8 mouse cellular contexts compared by ENCODE assay signal in the genomic region with DNA sequence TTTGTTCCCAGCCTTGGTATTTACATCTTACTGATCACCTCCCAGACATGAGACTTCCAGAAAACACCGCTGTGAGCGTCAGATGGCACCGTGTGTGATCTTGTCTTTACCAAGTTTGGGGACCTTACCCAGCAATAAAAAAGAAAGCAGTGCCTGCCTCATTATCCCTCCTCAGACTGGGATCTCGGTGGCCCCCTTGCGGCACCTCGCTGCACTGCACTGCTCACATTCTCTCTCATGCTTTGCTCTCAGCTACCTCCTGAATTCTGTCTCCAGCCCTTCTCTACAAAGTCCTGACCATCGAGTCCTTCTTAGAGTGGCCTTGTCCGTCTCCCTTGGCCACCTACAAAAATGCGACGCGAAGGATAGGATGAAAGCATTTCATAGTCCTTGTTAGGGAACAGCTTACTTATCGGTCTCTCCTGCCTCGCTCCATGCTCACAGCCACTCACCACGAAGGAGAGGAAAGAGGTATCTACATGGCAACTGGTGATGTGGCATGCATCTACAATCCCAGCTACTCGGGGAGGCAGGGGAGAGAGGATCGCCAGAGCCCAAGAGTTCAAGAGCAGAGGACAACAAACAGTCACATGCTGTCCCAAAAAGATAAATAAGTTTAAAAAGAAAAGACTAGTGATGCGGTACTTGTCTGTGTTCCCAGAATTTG. TPM values are rescaled to one million over a fixed set of nuclear protein-coding genes. Genes with fewer than 3 reads are reported as not detected.
A peak's percentile ranks its signal among the peaks of the same experiment; 100 is the strongest.
DNase-seq lines count a peak whose midpoint lies in the region; ATAC-seq and TF ChIP-seq lines count a peak whose summit lies in the region.

No protein-coding gene starts in this region.

- no peak overlapping the region for H3K4me3 ChIP-seq in ES-Bruce4 (ENCODE audit: low read depth, low read length)
- no peak overlapping the region for H3K4me3 ChIP-seq in embryonic facial prominence, embryonic 13.5 days
- peak overlapping the region; percentile 9; the same call in 1 of the 2 replicates for H3K4me3 ChIP-seq in heart, embryonic 16.5 days (ENCODE audit: low read length)
- peak overlapping the region; percentile 23 for H3K4me3 ChIP-seq in lung, embryonic 16.5 days (ENCODE audit: low read length)

- H3K9me3 ChIP-seq in ES-Bruce4 (replicated peaks; ENCODE audit: control insufficient read depth, insufficient read depth, low read length, poor library complexity, severe bottlenecking): no peaks in the 10 kb centered on the region
- H3K9me3 ChIP-seq in embryonic facial prominence, embryonic 13.5 days: no peaks in the 10 kb centered on the region
- no peaks in the 10 kb centered on the region for H3K9me3 ChIP-seq in heart, embryonic 16.5 days (replicated peaks; ENCODE audit: control insufficient read depth, low read length)
- H3K9me3 ChIP-seq in lung, embryonic 16.5 days (ENCODE audit: control insufficient read depth, low read length): no peaks in the 10 kb centered on the region

- no peaks in the 10 kb centered on the region for H3K36me3 ChIP-seq in ES-Bruce4 (ENCODE audit: control insufficient read depth, insufficient read depth, low read length, poor library complexity, severe bottlenecking)
- no peaks in the 10 kb centered on the region for H3K36me3 ChIP-seq in embryonic facial prominence, embryonic 13.5 days
- no peaks in the 10 kb centered on the region for H3K36me3 ChIP-seq in heart, embryonic 16.5 days (ENCODE audit: control insufficient read depth, insufficient read depth)
- no peaks in the 10 kb centered on the region for H3K36me3 ChIP-seq in lung, embryonic 16.5 days (ENCODE audit: control insufficient read depth, insufficient read depth, low read length)

- H3K9ac ChIP-seq in ES-Bruce4 (ENCODE audit: low read depth, poor library complexity, severe bottlenecking): no peak overlapping the region
- H3K9ac ChIP-seq in embryonic facial prominence, embryonic 13.5 days: no peak overlapping the region
- no peak overlapping the region for H3K9ac ChIP-seq in heart, embryonic 16.5 days (ENCODE audit: low read length)
- H3K9ac ChIP-seq in lung, embryonic 16.5 days (ENCODE audit: low read length): no peak overlapping the region

- TF ChIP-seq POLR2A in ES-Bruce4 (IDR thresholded peaks at IDR 0.05; ENCODE audit: insufficient read depth, low read length): no peak

- TF ChIP-seq EP300 in ES-Bruce4 (IDR thresholded peaks at IDR 0.05; ENCODE audit: insufficient read depth, low read depth, low read length): no peak

- no peak overlapping the region for H3K27ac ChIP-seq in ES-Bruce4 (ENCODE audit: insufficient read depth, low read length)
- no peak overlapping the region for H3K27ac ChIP-seq in embryonic facial prominence, embryonic 13.5 days
- H3K27ac ChIP-seq in heart, embryonic 16.5 days (ENCODE audit: low read length): no peak overlapping the region
- H3K27ac ChIP-seq in lung, embryonic 16.5 days (ENCODE audit: low read length): no peak overlapping the region

- no peak overlapping the region for H3K4me2 ChIP-seq in embryonic facial prominence, embryonic 13.5 days
- H3K4me2 ChIP-seq in heart, embryonic 16.5 days (ENCODE audit: low read depth, low read length): peak overlapping the region; percentile 34
- 0 out of 2 replicates have a peak overlapping the region, but pooled peaks have one; percentile 28 for H3K4me2 ChIP-seq in lung, embryonic 16.5 days (ENCODE audit: low read depth, low read length)

- peak; percentile 76 for DNase-seq in adrenal gland, postnatal 14 days
- peak; percentile 52 for DNase-seq in layer of hippocampus, adult 9-10 months (ENCODE audit: low spot score)
- peak; percentile 80 for DNase-seq in right cerebral cortex, postnatal 4 days
- DNase-seq in urinary bladder, postnatal 4 days (ENCODE audit: low spot score in 2 of 2): peak; percentile 35 to 77

- no peaks in the 10 kb centered on the region for H3K4me1 ChIP-seq in ES-Bruce4 (ENCODE audit: control insufficient read depth, insufficient read depth, low read length)
- H3K4me1 ChIP-seq in embryonic facial prominence, embryonic 13.5 days: 0 out of 2 replicates have a peak, but pooled peaks cover 6% of the 10 kb centered on the region
- H3K4me1 ChIP-seq in heart, embryonic 16.5 days (ENCODE audit: control insufficient read depth, insufficient read depth, low read length): no peaks in the 10 kb centered on the region
- H3K4me1 ChIP-seq in lung, embryonic 16.5 days (replicated peaks; ENCODE audit: control insufficient read depth, insufficient read depth, low read length): no peaks in the 10 kb centered on the region

- WGBS in embryonic facial prominence, embryonic 13.5 days: 34% methylated on average over 17 of the region's 17 CpGs
- WGBS in heart, embryonic 16.5 days: 27% methylated on average over 17 of the region's 17 CpGs
- WGBS in lung, embryonic 16.5 days: 27% methylated on average over 17 of the region's 17 CpGs

- peak; percentile 82 for TF ChIP-seq CTCF in ES-Bruce4 (IDR thresholded peaks at IDR 0.05; ENCODE audit: low read depth, low read length)

- 0 out of 2 replicates have a peak, but pooled peaks have one; percentile 10 for ATAC-seq in embryonic facial prominence, embryonic 13.5 days (ENCODE audit: insufficient number of reproducible peaks, insufficient read depth, low FRiP score, low TSS enrichment, low read depth)
- ATAC-seq in heart, embryonic 16.5 days (replicated peaks; ENCODE audit: extremely low read depth, insufficient read depth, low FRiP score): no peak
- peak; percentile 28; the same call in 1 of the 2 replicates for ATAC-seq in lung, embryonic 16.5 days (ENCODE audit: low read depth)

- H3K27me3 ChIP-seq in ES-Bruce4 (ENCODE audit: control insufficient read depth, insufficient read depth, low read length, poor library complexity, severe bottlenecking): no peaks in the 10 kb centered on the region; the same call in 1 of the 2 replicates
- H3K27me3 ChIP-seq in embryonic facial prominence, embryonic 13.5 days: no peaks in the 10 kb centered on the region
- no peaks in the 10 kb centered on the region for H3K27me3 ChIP-seq in heart, embryonic 16.5 days (ENCODE audit: control insufficient read depth, insufficient read depth, low read length)
- H3K27me3 ChIP-seq in lung, embryonic 16.5 days (ENCODE audit: control insufficient read depth, insufficient read depth, low read depth, low read length): no peaks in the 10 kb centered on the region

RNA-seq across cellular contexts. Expression of gene Thegl, which starts 45.7 kb away (rescaled TPM):
- polyA plus RNA-seq in ES-Bruce4 (2011; ENCODE audit: insufficient read depth, insufficient read length, low read depth, missing spikeins): not detected in 2 replicates
- not detected in 2 replicates for total RNA-seq in adrenal gland, postnatal 14 days (2021)
- 0.11 and 0.41 TPM in 2 replicates for polyA plus RNA-seq in embryonic facial prominence, embryonic 13.5 days (2015; fragmentation: Nextera tagmentation; extraction: Ambion mirVana)
- 0.14 TPM in 1 of 2 replicates, not detected in the other for polyA plus RNA-seq in heart, embryonic 16.5 days (2015; fragmentation: Nextera tagmentation; extraction: Ambion mirVana)
- polyA plus RNA-seq in lung, embryonic 16.5 days (2015; fragmentation: Nextera tagmentation; extraction: Ambion mirVana): 1.4 and 1.7 TPM in 2 replicates

RNA-seq across cellular contexts. Expression of gene Hopx, which starts 53.4 kb away (rescaled TPM):
- 8.9 and 9.5 TPM in 2 replicates for polyA plus RNA-seq in ES-Bruce4 (2011; ENCODE audit: insufficient read depth, insufficient read length, low read depth, missing spikeins)
- 9.0 and 10.5 TPM in 2 replicates for total RNA-seq in adrenal gland, postnatal 14 days (2021)
- 0.29 and 0.30 TPM in 2 replicates for polyA plus RNA-seq in embryonic facial prominence, embryonic 13.5 days (2015; fragmentation: Nextera tagmentation; extraction: Ambion mirVana)
- 16.7 and 21.9 TPM in 2 replicates for polyA plus RNA-seq in heart, embryonic 16.5 days (2015; fragmentation: Nextera tagmentation; extraction: Ambion mirVana)
- polyA plus RNA-seq in lung, embryonic 16.5 days (2015; fragmentation: Nextera tagmentation; extraction: Ambion mirVana): 13.6 and 18.1 TPM in 2 replicates

RNA-seq across cellular contexts. Expression of gene Arl9, which starts 57.6 kb away (rescaled TPM):
- not detected in 2 replicates for polyA plus RNA-seq in ES-Bruce4 (2011; ENCODE audit: insufficient read depth, insufficient read length, low read depth, missing spikeins)
- not detected in 2 replicates for total RNA-seq in adrenal gland, postnatal 14 days (2021)
- polyA plus RNA-seq in embryonic facial prominence, embryonic 13.5 days (2015; fragmentation: Nextera tagmentation; extraction: Ambion mirVana): not detected in 2 replicates
- 0.31 TPM in 1 of 2 replicates, not detected in the other for polyA plus RNA-seq in heart, embryonic 16.5 days (2015; fragmentation: Nextera tagmentation; extraction: Ambion mirVana)
- polyA plus RNA-seq in lung, embryonic 16.5 days (2015; fragmentation: Nextera tagmentation; extraction: Ambion mirVana): 0.60 and 0.74 TPM in 2 replicates

Comparison
In these comparisons a context has a peak if more than half of its experiments do, and no peak if none do; other contexts are left out.
1. H3K4me3 ChIP-seq: peak in heart, embryonic 16.5 days (single experiment) and lung, embryonic 16.5 days (single experiment); none in ES-Bruce4 (single experiment) and embryonic facial prominence, embryonic 13.5 days (single experiment).
2. Peak in every context shown above with its lines, with median percentiles within 50 percentile points of each other: DNase-seq.